In genomic region chr1:66388561-66388960, GRCm38 (mm10) we compare ENCODE assay signal across 9 mouse cellular contexts.
DNase-seq lines count a peak whose midpoint lies in the region; ATAC-seq and TF ChIP-seq lines count a peak whose summit lies in the region.
"Had no signal": no experiment of that assay in that cellular context is flagged by ENCODE, and none has a peak within 500 bp of the region (broad histone marks: within the 10 kb centered on the region; RNA-seq: fewer than 3 reads in every experiment).

No protein-coding gene starts in this region.

- H3K4me3 ChIP-seq in forebrain, embryonic 11.5 days (ENCODE audit: low read depth, low read length): no peak overlapping the region
- no peak overlapping the region for H3K4me3 ChIP-seq in liver, postnatal 0 days (ENCODE audit: low read depth, low read length)
- H3K4me3 ChIP-seq: stomach, embryonic 15.5 days had no signal

- WGBS in forebrain, embryonic 11.5 days: 38% methylated on average over 8 of the region's 8 CpGs
- 65% methylated on average over 8 of the region's 8 CpGs for WGBS in liver, postnatal 0 days (ENCODE audit: insufficient replicate concordance)

- peak; percentile 51 to 57 for DNase-seq in right cerebral cortex, adult 2 months (ENCODE audit: low spot score in 2 of 2)
- DNase-seq in right cerebral cortex, postnatal 4 days: no peak
- no peak for DNase-seq in forebrain, embryonic 11.5 days (ENCODE audit: low spot score)
- peak; percentile 32 for DNase-seq in mesoderm, embryonic 11.5 days (ENCODE audit: low read depth, low spot score)
- no peak for DNase-seq in adipocyte (ENCODE audit: low spot score)
- DNase-seq in testis, postnatal 14 days (ENCODE audit: low spot score): no peak
- no peak for DNase-seq in liver, postnatal 0 days
- DNase-seq in kidney, postnatal 14 days: no peak

- peak overlapping the region; percentile 36; the same call in 1 of the 2 replicates for H3K4me2 ChIP-seq in forebrain, embryonic 11.5 days (ENCODE audit: low read depth, low read length, severe bottlenecking)
- H3K4me2 ChIP-seq in liver, postnatal 0 days (ENCODE audit: low read depth, low read length): no peak overlapping the region
- H3K4me2 ChIP-seq: stomach, embryonic 15.5 days had no signal

- no peak for TF ChIP-seq CTCF in liver, postnatal 0 days (IDR thresholded peaks at IDR 0.05; ENCODE audit: low read depth)

- 0 out of 2 replicates have a peak, but pooled peaks cover 2% of the 10 kb centered on the region for H3K4me1 ChIP-seq in forebrain, embryonic 11.5 days (replicated peaks; ENCODE audit: control insufficient read depth, insufficient read depth, low read length)
- H3K4me1 ChIP-seq in liver, postnatal 0 days (ENCODE audit: insufficient read depth): no peaks in the 10 kb centered on the region
- H3K4me1 ChIP-seq: stomach, embryonic 15.5 days had no signal

- H3K36me3 ChIP-seq in forebrain, embryonic 11.5 days (ENCODE audit: control insufficient read depth, insufficient read depth, low read length): no peaks in the 10 kb centered on the region
- no peaks in the 10 kb centered on the region for H3K36me3 ChIP-seq in liver, postnatal 0 days (replicated peaks; ENCODE audit: insufficient read depth, low read length)
- H3K36me3 ChIP-seq: stomach, embryonic 15.5 days had no signal

- no peaks in the 10 kb centered on the region for H3K27me3 ChIP-seq in forebrain, embryonic 11.5 days (ENCODE audit: control insufficient read depth, insufficient read depth, low read length)
- H3K27me3 ChIP-seq in liver, postnatal 0 days (ENCODE audit: insufficient read depth, low read length): no peaks in the 10 kb centered on the region
- H3K27me3 ChIP-seq: stomach, embryonic 15.5 days had no signal

- no peaks in the 10 kb centered on the region for H3K9me3 ChIP-seq in forebrain, embryonic 11.5 days (ENCODE audit: control insufficient read depth, low read length)
- H3K9me3 ChIP-seq in liver, postnatal 0 days (ENCODE audit: low read length): no peaks in the 10 kb centered on the region
- H3K9me3 ChIP-seq: stomach, embryonic 15.5 days had no signal

- TF ChIP-seq EP300 in liver, postnatal 0 days (IDR thresholded peaks at IDR 0.05; ENCODE audit: low read depth): no peak

- H3K27ac ChIP-seq in forebrain, embryonic 11.5 days (ENCODE audit: low read depth, low read length): peak overlapping the region; percentile 34; the same call in 1 of the 2 replicates
- H3K27ac ChIP-seq in liver, postnatal 0 days (ENCODE audit: low read depth): no peak overlapping the region
- H3K27ac ChIP-seq: stomach, embryonic 15.5 days had no signal

- H3K9ac ChIP-seq in forebrain, embryonic 11.5 days (ENCODE audit: low read length): peak overlapping the region; percentile 27; the same call in 1 of the 2 replicates
- no peak overlapping the region for H3K9ac ChIP-seq in liver, postnatal 0 days (replicated peaks)
- H3K9ac ChIP-seq: stomach, embryonic 15.5 days had no signal

- ATAC-seq in forebrain, embryonic 11.5 days (replicated peaks; ENCODE audit: low FRiP score): peak; percentile 37; the same call in 1 of the 2 replicates
- ATAC-seq in liver, postnatal 0 days: no peak

Comparison
In these comparisons a context has a peak if more than half of its experiments do, and no peak if none do; other contexts are left out.
1. DNase-seq: peak in right cerebral cortex, adult 2 months (2 of 2) and mesoderm, embryonic 11.5 days (single experiment); none in right cerebral cortex, postnatal 4 days (single experiment), forebrain, embryonic 11.5 days (single experiment), adipocyte (single experiment), testis, postnatal 14 days (single experiment), liver, postnatal 0 days (single experiment) and kidney, postnatal 14 days (single experiment).